Mouse (Mus musculus): Measurements from ENCODE around the gene Inafm2.

The Inafm2 gene

DNA sequence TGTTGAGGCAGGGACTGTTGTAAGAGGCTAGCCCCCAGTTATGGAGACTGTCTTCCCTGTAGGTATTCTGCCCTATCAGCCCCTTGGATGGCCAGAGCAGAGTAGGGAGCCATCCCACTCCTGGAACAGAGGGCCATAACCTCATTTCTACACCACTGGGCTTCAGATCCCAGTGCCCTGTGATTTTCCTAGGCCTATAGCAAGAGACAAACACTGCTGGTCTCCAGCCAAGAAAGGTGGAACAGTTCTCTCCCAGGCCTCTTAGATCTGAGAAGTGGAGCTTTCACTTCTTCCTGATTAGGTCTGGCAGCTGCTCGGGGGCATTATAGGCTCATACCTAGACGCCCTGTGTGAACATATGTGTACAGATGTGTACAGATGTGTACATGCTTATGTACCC lies 30.7 kb downstream of the Inafm2 start:
- CTCF ChIA-PET, result interaction anchor here (0.6 kb wide), 1 partner anchor 307 kb away, joined by 4 read pairs; no protein-coding TSS in a partner anchor

DNA sequence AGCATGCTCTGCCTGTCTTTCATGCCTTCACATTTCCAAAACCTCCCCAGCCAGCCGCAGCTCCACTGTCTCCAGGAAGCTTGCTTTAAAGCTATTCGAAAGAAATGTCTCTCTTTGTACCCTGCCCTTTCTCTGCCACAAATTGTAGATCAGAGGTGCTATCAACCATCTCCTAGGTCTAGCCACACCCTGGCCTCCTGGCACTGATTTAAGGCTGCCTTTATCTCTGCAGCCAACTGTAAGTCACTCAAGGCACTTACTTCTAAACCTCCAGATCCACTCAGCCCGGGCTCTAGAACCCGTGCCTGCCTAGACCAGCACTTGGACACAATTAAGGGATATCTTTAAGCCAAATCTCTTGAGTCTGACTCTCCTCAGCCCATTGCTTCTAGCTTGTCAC lies 32.9 kb downstream of the Inafm2 start:
- CTCF ChIA-PET, result interaction anchor here (0.7 kb wide), 2 partner anchors 13 to 631 kb away, joined by 4 to 5 read pairs; no protein-coding TSS in a partner anchor

DNA sequence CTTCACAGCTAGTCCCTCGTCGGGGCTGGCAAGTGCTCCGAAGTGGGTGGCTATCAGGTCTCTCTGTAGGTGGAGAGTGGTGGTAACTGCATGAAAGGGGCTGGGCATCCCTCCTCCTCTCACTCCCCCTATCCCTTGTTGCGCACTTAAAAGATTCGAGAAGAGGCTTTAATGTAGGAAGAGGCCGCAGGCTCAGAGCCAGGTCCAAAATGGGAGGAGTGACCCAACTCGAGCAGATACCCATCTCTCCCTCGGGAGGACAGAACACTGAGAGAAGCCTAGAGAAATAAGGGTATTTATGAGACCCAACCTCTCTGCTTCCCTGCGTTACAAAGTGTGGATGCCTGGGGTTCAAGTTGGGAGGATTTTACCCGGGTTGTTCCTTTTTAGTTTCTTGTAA lies 33.5 kb downstream of the Inafm2 start:
- CTCF ChIA-PET, result interaction anchor here (0.5 kb wide), 1 partner anchor 727 kb away, joined by 11 read pairs; no protein-coding TSS in a partner anchor

DNA sequence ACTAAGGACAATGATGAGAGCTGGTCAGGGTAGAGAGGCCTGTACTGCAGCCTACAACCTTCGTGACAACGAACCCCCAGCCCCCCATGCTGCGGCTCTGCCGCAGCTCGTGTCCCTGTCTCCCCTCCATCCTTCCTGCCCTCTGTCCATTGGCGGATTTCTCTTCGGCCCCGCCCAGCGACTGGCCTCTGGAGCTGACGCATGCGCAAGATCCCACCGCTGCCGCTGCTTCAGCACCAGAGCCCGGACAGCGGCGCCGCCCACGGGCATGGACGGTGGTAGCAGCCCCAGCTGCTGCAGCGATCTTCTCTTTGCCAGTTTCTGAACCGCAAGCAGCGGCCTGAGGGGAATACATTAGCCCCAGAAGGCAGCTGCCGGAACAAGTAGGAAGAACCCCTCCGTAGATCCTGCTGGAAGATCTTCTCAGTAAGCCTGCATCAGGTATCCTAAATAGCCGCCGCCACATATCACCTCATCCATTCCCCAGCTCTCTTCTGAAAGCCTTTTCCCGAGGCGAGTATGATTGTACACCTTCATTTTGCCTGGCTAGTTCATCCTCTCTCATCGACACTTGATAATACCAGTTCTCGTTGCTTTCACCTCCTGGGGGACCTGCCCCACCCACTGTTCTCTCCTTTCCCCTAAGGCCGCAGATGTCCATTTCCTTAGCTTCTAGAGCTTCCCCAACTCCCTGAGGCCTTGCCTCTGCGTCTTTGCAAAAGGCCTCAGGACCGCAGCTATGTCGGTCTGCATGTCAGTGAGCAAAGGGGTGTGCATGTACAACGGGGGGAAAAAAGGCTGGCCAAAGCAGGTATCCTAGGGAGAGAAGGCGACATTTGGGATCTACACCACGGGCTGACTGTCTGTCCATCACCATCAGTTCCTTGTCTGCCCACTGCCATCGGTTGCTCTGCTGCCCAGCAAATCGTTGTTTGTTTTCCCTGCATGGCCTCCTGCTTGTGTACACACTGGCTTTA lies 34.2 kb downstream of the Inafm2 start, which contains the start of gene Disp2:
TSS of gene Disp2 (plus strand) at position 216 of the 977 bp plus-strand sequence.
- CTCF ChIA-PET, result interaction anchor here (0.5 kb wide), 1 partner anchor 726 kb away, joined by 11 read pairs; no protein-coding TSS in a partner anchor

DNA sequence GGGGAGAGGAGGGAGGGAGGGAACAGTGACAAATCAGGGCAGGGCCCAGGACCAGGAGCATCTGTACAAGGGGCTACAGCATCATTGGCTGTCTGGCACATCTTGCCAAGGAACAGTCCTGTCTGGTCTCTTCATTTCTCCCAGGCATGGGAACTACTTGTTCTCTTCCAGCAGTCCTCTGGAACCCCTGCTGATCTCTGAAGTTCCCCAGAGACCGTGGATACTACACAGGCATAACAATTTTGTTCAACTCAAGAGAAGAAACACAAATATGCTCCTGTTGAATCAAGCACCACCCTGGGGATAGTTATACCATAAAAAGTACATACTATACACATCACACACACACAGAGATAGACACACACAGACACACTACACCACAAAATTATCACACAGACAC lies 35.6 kb downstream of the Inafm2 start:
- CTCF ChIA-PET, result interaction anchor here (0.6 kb wide), 1 partner anchor 264 kb away, joined by 19 read pairs; no protein-coding TSS in a partner anchor

DNA sequence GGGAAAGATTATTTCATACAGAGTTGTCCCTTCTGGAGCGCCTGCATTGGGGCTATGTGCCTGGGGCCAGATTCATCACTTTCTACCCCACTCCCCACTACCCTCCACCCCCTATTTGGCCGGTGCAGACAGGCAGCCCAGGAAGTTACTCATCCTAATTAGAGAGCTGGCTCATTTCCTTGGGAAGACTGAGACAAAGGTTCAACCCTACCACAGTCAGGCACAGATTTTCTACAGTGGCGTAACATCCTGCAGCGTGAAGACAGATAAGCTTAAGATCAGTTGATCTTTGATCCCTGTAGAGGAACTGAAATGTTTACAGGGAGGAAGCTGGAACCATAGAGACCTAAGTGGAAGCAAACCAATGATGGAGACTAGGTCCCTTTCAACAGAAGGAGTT lies 36.7 kb downstream of the Inafm2 start:
- CTCF ChIA-PET, result no interaction called here

DNA sequence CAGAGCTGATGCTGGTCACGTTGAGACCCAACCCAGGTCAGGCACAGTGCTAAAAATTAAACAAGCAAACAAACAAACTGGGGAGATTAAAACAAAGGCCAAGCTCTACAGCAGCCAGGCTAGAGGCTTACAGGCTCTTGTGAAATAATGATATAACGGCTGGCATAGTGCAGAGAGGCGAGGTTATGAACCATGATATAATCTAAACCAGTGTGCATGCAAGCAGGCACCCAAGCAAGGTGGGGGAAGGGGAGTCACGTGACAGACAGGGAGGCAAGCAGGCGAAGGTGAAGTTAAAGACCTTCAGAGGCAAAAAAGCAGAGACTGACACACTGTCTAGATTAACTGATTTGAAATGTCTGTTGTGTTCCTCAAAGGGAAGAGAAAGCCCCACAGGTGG lies 37.5 kb downstream of the Inafm2 start:
- CTCF ChIA-PET, result no interaction called here

DNA sequence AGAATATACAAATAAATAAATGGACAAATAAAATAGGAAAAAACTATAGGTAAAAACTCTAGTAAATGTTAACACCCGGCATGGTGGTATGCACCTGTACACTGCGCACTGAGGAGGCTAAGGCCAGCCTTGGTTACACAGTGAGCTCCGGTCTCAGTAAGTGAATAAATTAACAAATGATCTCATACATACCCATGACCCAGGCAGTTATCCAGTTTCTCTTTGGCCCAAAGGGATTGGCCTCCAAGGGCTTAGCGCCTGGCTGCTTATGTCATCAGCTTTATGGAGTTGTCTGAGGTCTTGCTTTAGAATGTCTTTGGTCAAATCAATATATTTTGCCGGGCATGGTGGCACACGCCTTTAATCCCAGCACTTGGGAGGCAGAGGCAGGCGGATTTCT lies 38.1 kb downstream of the Inafm2 start:
- CTCF ChIA-PET, result no interaction called here

GRCm38 (mm10) chr2:118786525-118786924 lies 41.0 kb downstream of the Inafm2 start:
- CTCF ChIA-PET, result no interaction called here

- CTCF ChIA-PET, result no interaction called here
Observed at GRCm38 (mm10) chr2:118789501-118789900, 43.9 kb downstream of the Inafm2 start.

GRCm38 (mm10) chr2:118790221-118790550 lies 44.6 kb downstream of the Inafm2 start:
- CTCF ChIA-PET, result no interaction called here

DNA sequence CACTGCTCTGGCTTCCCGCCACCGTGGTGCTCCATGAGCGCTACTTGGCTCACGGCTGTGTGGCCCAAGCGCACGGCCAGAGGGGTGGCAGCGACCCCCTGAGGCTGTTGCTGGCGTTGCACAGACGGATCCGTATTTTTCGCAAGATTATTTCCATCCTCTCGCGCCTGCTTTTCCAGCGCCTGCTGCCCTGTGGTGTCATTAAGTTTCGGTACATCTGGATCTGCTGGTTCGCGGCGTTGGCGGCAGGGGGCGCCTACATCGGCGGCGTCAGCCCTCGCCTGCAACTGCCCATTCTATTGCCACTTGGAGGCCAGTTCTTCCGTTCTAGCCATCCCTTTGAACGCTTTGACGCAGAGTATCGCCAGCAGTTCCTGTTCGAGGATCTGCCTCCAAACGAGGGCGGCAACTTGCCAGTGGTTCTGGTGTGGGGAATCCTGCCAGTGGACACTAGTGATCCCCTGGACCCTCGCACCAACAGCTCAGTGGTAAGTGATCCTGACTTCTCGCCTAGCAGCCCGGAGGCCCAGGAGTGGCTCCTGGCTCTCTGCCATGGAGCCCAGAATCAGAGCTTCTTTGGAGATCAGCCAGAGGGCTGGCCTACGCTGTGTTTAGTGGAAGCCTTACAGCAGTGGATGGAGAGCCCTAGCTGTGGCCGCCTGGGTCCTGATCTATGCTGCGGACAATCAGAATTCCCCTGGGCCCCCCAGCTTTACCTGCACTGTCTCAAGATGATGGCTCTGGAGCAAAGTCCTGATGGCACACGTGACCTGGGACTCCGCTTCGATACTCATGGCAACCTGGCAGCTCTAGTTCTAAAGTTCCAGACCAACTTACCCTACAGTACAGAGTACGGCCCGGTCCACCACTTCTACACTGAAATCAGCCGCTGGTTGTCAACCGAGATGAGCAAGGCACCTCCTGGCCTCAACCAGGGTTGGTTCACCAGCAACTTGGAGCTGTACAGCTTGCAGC lies 45.3 kb downstream of the Inafm2 start:
- CTCF ChIA-PET, result interaction anchor here (0.6 kb wide), 1 partner anchor 12 kb away, joined by 4 read pairs; no protein-coding TSS in a partner anchor

DNA sequence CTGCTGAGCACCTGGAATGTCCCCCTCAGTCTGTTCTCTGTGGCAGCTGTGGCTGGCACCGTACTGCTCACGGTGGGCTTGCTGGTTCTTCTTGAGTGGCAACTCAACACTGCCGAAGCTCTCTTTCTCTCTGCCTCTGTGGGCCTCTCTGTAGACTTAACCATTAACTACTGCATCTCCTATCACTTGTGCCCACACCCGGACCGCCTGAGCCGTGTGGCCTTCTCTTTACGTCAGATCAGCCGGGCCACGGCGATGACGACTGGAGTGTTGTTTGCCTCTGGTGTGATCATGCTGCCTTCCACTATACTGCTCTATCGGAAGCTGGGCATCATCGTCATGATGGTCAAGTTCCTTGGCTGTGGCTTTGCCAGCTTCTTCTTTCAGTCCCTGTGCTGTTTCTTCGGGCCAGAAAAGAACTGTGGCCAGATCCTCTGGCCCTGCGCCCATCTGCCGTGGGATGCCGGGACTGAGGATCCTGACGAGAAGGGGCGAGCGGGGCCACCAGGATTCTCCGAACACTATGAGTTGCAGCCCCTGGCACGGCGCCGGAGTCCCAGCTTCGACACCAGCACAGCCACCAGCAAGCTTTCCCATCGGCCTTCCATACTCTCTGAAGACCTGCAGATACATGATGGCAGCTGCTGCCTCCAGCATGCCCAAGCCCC lies 46.2 kb downstream of the Inafm2 start:
- CTCF ChIA-PET, result interaction anchor here (0.6 kb wide), 2 partner anchors 13 to 88 kb away, joined by 4 to 13 read pairs; no protein-coding TSS in a partner anchor

DNA sequence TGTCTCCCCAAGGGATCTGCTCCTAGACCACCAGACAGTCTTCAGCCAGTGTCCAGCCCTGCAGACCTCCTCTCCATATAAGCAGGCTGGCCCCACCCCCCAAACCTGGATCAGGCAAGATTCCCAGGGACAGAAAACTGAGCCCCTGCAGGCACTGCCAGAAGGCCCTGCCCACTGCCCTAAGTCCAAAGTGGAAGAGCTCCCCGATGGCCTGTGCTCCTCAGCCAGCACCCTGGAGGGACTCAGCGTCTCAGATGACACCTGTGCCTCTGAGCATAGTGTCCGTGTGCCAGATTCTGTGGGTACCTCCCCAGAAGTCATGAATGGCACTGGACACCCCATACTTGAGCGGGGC lies 46.7 kb downstream of the Inafm2 start:
- CTCF ChIA-PET, result interaction anchor here (0.6 kb wide), 1 partner anchor 87 kb away, joined by 13 read pairs; no protein-coding TSS in a partner anchor

GRCm38 (mm10) chr2:118793636-118794035 lies 48.1 kb downstream of the Inafm2 start:
- CTCF ChIA-PET, result no interaction called here
